Mouse (Mus musculus) common myeloid progenitor, adult 5-6 weeks (primary cell): ENCODE measurements at regions not wholly inside any gene's neighbourhood (a gene's known extent, or its start where the extent isn't known, plus 50 kb on each side); places are given as distances from the start of the nearest gene placed in this dataset.
A peak's percentile ranks its signal among the peaks of the same experiment; 100 is the strongest.

Experiments used
- ATAC-seq: replicated peaks from 2 replicates; pipeline ENCODE4 v1.8.0; 2016; ENCODE audit warnings: low read depth, mild to moderate bottlenecking, moderate TSS enrichment, inconsistent platforms; ENCODE audit not compliant: poor library complexity, severe bottlenecking

DNA sequence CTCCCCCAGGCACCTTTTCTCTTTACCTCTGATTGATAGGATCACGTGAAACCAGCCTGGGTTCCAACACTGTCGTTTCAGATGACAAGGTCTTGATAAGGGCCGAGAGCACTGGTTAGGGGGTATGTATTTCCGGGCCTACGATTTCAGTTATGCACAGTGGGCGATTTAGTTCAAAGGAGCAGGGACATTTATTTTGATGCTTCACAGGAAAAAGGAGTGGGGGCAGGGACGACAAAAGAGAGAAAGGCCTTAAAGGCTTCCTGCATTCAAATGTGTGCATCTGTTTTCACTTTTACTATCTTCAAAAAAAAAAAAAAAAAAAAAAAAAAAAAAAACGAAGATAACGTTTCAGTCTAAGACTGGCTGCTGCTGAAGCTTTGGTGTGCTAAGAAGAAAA, 783.7 kb downstream of the Car8 start:
- peak; percentile 41 for ATAC-seq

GRCm38 (mm10) chr4:7452678-7453077, 786.2 kb downstream of the Car8 start:
- peak; percentile 40 for ATAC-seq

DNA sequence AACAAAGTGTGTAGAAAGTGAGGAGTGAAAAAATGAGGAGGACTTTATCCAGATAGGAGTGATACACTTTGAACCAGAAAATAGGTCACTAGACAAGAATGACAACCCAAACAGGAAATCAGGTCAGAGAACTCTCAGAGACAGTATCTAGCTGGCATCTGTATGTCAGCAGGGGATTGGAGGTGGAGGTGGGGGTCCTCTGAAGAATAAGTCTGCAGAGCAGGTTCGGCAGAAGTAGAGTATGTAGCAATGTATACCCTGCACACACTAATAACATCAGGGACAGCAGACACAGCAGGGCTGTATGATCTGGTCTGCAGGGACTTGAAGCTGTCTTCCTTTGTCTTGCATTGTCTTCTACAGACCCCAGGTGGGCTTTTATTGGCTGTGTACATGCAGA, 787.9 kb downstream of the Car8 start:
- ATAC-seq = no peak

DNA sequence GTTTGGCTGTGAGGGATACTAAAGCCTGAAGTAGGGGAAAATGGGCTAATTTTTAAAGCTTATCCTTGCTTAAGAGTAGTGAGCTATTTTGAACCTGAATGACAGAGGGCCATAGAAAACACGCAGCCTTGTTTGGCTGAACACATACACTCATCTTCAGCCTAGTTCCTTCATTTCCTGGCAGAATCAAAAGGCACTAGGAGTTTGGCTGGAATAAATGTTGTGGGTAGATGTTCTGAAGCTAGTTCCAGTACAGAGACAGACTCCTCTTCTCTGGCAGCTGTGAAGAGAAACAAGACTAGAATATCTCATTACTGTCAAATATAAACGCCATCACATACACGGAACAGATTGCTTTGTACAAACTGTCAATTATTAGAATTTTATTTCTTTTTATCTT, 809.5 kb downstream of the Car8 start:
- ATAC-seq = no peak

GRCm38 (mm10) chr4:7424081-7424480, 814.8 kb downstream of the Car8 start:
- ATAC-seq = no peak

GRCm38 (mm10) chr4:7423204-7423603, 815.6 kb downstream of the Car8 start:
- no peak for ATAC-seq

- no peak for ATAC-seq
These were observed 816.1 kb downstream of the Car8 start for GRCm38 (mm10) chr4:7422787-7423186.

GRCm38 (mm10) chr4:7414301-7414700, 824.5 kb downstream of the Car8 start:
- no peak for ATAC-seq

DNA sequence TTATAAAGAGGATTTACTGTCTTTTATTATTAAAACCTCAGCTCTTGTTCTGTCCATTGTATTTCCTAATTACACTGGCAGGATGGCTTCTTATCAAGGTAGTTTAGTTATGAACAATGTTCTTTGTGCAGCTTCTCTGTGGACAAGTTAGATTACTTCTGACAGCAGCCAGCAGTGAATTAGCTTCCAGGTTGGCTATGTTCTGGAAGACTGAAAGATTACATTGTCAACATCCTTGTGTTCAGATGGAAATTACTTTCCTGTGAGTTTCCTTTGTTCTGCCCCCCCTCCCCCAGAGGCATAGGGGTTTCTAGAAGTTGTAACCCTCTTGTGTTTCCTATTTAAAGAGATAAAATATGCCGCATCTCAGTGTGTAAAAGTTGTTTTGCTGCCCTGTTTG, 846.1 kb downstream of the Car8 start:
- 0 out of 2 replicates have a peak, but pooled peaks have one; percentile 15 for ATAC-seq

GRCm38 (mm10) chr4:7391596-7391995, 847.2 kb downstream of the Car8 start:
- ATAC-seq = no peak

DNA sequence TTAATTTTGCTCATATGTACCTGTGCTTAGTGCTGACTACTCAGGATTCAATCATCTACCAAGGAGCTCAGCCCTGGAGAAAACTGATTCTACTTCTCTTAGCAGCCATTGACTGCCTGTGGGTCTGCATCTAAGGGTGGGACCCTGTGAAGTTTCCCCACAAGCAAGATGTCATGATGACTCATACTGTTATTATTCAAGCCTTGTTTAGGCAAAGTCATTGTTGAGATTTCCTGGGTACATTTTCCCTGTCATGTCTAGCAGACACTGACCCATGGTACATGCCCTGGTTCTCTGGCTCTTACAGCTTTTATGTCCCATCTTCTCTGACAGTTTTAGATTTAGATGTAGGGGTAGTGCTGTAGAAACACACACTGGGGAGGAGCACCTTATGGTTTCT, 853.8 kb downstream of the Car8 start:
- no peak for ATAC-seq

DNA sequence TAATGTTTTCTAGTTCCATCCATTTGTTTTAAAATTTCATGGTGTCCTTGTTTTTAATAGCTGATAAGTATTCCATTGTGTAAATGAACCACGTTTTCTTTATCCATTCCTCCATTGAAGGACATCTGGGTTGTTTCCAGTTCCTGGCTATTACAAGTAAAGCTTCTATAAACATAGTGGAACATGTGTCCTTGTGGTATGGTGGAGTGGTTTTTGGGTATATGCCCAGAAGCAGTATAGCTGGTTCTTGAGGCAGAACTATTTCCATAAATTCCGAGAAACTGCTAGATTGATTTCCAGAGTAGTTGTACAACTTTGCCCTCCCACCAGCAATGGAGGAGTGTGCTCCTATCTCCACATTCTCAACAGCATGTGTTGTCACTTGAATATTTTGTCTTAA, 858.8 kb downstream of the Car8 start:
- ATAC-seq = no peak

GRCm38 (mm10) chr4:7364238-7365040, 874.4 kb downstream of the Car8 start:
- peak; percentile 60; the same call in 1 of the 2 replicates for ATAC-seq

DNA sequence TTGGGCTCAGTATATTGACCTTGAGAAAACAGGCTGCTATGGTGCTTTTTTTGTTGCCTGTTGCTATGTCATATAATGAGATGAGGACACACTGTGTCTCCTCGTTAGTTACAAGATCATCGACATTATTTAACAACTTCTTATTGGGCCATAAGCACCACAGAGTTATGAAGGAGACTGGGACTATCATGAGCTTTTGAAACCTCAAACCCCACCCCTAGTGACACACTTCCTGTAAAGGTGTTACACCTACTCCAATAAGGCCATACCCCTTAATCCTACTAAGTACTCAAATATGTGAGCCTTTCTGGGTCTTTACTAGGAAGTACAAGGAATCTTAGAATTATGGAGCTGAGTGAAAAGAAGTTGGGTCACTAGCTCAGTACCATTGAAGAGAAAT, 875.3 kb downstream of the Car8 start:
- ATAC-seq = no peak

GRCm38 (mm10) chr4:7356202-7356601, 882.6 kb downstream of the Car8 start:
- ATAC-seq = no peak

GRCm38 (mm10) chr4:7347317-7347716, 891.5 kb downstream of the Car8 start:
- ATAC-seq = no peak

- no peak for ATAC-seq
These were observed 897.7 kb downstream of the Car8 start for GRCm38 (mm10) chr4:7341159-7341558.

GRCm38 (mm10) chr4:7314261-7314660, 924.6 kb downstream of the Car8 start:
- 0 out of 2 replicates have a peak, but pooled peaks have one; percentile 73 for ATAC-seq

GRCm38 (mm10) chr4:7313219-7313618, 925.6 kb downstream of the Car8 start:
- peak; percentile 20; the same call in 1 of the 2 replicates for ATAC-seq

DNA sequence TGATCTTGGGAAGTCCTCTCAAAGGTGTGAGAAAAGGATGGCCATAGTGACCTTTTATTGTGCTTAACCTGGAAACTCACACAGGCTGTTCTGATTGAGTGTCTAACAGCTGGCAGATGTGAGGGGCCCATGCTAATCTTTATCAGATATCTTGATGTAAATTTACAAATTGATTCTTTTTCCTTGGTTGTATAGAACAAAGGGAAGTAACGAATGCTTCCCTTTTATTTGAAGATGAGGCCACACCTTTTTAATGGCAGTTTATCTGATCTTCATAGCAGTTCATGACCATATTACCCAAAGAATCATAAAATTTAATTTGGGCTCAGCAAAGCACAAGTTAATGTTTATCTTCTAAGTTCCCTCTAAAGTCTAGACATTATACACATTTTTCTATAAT, 926.7 kb downstream of the Car8 start:
- ATAC-seq = no peak

DNA sequence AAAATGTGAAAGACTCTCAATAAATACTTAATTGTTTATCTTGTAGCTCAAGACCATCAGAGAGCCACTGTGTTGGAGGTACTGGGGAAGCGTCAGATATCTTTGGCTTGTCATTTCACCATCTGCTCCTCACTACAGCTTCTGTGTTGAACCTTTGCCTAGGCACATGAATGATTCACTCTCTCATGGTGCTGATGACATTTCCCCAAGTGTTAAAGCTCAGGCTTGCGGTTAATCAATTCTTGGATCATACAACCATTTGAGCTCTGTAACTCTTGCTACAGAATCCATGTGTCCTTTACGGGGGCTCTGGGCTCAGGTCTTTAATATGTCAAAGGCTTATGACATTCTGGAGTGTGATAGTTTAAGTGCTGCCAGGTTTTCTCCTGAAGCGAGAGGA, 969.8 kb downstream of the Car8 start:
- no peak for ATAC-seq

GRCm38 (mm10) chr4:7256486-7256885, 982.4 kb downstream of the Car8 start:
- ATAC-seq = no peak
